Mouse (Mus musculus) mesoderm, embryonic 11.5 days (tissue): ENCODE data around the gene Mcrip2.

Source experiments
- DNase-seq: peaks from one replicate; pipeline ENCODE4 v3.0.0-alpha.2; 2012; ENCODE audit warnings: low read depth, low spot score

The Mcrip2 gene

DNA sequence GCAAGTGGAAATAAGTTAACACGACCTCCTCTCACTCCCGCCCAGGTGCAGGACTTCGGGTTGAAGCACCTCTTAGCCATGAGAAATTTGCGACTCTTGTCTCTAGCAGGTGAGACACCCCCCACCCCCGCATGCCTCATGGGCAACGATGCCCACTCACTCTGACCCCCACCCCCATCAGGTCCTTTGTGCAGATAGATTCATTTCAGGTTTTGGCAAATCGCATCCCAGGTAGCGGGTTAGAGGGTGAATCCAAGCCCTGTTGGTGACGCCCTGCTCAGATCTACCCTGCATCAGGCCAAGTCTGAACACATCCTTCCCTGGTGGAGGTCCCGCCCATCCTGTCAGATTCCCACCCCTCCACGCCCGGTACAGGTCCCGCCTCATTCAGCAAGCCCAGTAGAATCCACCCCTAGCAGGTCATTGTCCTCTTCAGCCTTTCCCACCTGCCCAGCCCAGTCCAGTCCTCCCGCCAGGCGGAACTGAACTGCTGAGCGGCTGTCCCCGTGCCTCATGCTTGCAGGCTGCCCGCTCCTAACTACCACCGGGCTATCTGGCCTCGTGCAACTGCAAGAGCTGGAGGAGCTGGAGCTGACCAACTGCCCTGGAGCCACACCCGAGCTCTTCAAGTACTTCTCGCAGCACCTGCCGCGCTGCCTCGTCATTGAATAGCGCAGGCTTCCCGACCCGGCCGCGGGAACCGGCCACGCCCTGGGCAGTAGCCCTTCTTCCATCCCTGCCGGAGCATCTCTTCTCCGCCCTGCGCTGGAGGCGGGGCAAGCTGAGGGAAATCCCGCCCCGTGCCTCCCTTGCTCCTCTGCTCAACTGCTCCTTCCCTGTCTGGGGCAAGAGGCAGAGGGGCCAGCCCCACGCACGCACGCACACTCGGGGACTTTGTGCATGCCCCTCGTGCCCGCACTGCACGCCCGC is 49.4 kb downstream of the Mcrip2 start:
- DNase-seq, result no peak

- DNase-seq, result no peak
These were observed 50.9 kb downstream of the Mcrip2 start for GRCm38 (mm10) chr17:25817662-25818061.
